ENCODE assay signal across 9 mouse cellular contexts in the genomic region with DNA sequence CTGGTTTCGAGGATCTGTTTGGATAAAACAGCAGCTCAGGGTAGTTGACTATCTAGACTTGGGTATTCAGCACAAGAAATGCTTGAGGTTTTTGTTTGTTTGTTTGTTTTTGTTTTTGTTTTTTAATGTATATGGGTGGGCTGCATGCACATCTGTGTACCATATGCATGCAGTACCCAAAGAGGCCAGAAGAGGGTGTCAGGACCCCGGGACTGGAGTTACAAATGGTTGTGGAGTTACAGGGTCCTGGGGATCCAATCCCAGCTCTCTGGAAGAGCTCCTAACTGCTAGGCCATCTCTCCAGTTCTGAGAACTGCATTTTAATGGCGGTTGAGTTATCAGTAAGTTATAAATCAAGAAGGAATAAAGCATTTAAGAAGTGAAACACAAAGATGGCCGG.
A peak's percentile ranks its signal among the peaks of the same experiment; 100 is the strongest.
DNase-seq lines count a peak whose midpoint lies in the region; ATAC-seq lines count a peak whose summit lies in the region.
"Had no signal": no experiment of that assay in that cellular context is flagged by ENCODE, and none has a peak within 500 bp of the region (broad histone marks: within the 10 kb centered on the region; RNA-seq: fewer than 3 reads in every experiment).

No protein-coding gene starts in this region.

- H3K36me3 ChIP-seq in midbrain, embryonic 14.5 days (ENCODE audit: control insufficient read depth, insufficient read depth, low read length), result no peaks in the 10 kb centered on the region
- no peaks in the 10 kb centered on the region for H3K36me3 ChIP-seq in midbrain, embryonic 16.5 days (ENCODE audit: control insufficient read depth, insufficient read depth, low read length)

- no peak overlapping the region for H3K27ac ChIP-seq in midbrain, embryonic 14.5 days (replicated peaks; ENCODE audit: low read depth, low read length)
- no peak overlapping the region for H3K27ac ChIP-seq in midbrain, embryonic 16.5 days (ENCODE audit: low read length)

- no peak overlapping the region for H3K4me3 ChIP-seq in midbrain, embryonic 14.5 days (replicated peaks; ENCODE audit: low read depth, low read length)
- no peak overlapping the region for H3K4me3 ChIP-seq in midbrain, embryonic 16.5 days (ENCODE audit: low read depth, low read length)
- H3K4me3 ChIP-seq: erythroblast, embryonic 14.5 days had no signal

- H3K4me2 ChIP-seq in midbrain, embryonic 14.5 days (ENCODE audit: low read length), result no peak overlapping the region
- no peak overlapping the region for H3K4me2 ChIP-seq in midbrain, embryonic 16.5 days (ENCODE audit: low read length)

- peak; percentile 8 for DNase-seq in gastrocnemius, postnatal 14 days
- no peak for DNase-seq in gastrocnemius, postnatal 25 days
- peak; percentile 40 for DNase-seq in midbrain, embryonic 14.5 days
- DNase-seq in cerebellum, postnatal 14 days, result peak; percentile 51 to 60
- peak; percentile 46 for DNase-seq in retina, postnatal 1 day
- no peak for DNase-seq in layer of hippocampus, adult 9-10 months (ENCODE audit: low spot score)
- DNase-seq in urinary bladder, postnatal 4 days (ENCODE audit: low spot score in 2 of 2), result no peak

- intact Hi-C loops in gastrocnemius, postnatal 14 days (cut with DNase I; ENCODE audit: low total_unique reads), result no loop called here

- no peaks in the 10 kb centered on the region for H3K4me1 ChIP-seq in midbrain, embryonic 14.5 days (ENCODE audit: control insufficient read depth, insufficient read depth, low read length)
- H3K4me1 ChIP-seq in midbrain, embryonic 16.5 days (ENCODE audit: control insufficient read depth, insufficient read depth, low read length), result no peaks in the 10 kb centered on the region

- WGBS in midbrain, embryonic 14.5 days, result 80% methylated on average over 4 of the region's 4 CpGs
- 77% methylated on average over 4 of the region's 4 CpGs for WGBS in midbrain, embryonic 16.5 days

- no peaks in the 10 kb centered on the region for H3K9me3 ChIP-seq in midbrain, embryonic 14.5 days (ENCODE audit: control insufficient read depth, low read length)
- H3K9me3 ChIP-seq in midbrain, embryonic 16.5 days (replicated peaks; ENCODE audit: control insufficient read depth, low read length, poor library complexity, severe bottlenecking), result no peaks in the 10 kb centered on the region

- no peak overlapping the region for H3K9ac ChIP-seq in midbrain, embryonic 14.5 days (replicated peaks; ENCODE audit: low read length)
- H3K9ac ChIP-seq in midbrain, embryonic 16.5 days (ENCODE audit: low read depth, low read length), result no peak overlapping the region

- ATAC-seq in midbrain, embryonic 14.5 days (ENCODE audit: low FRiP score, low TSS enrichment), result no peak
- ATAC-seq in midbrain, embryonic 16.5 days, result no peak

- no peaks in the 10 kb centered on the region for H3K27me3 ChIP-seq in midbrain, embryonic 14.5 days (ENCODE audit: control insufficient read depth, insufficient read depth, low read length)
- no peaks in the 10 kb centered on the region for H3K27me3 ChIP-seq in midbrain, embryonic 16.5 days (ENCODE audit: control insufficient read depth, insufficient read depth, low read depth, low read length)

Comparison
In these comparisons a context has a peak if more than half of its experiments do, and no peak if none do; other contexts are left out.
1. DNase-seq: peak in gastrocnemius, postnatal 14 days (single experiment), midbrain, embryonic 14.5 days (single experiment), cerebellum, postnatal 14 days (2 of 2) and retina, postnatal 1 day (single experiment); none in gastrocnemius, postnatal 25 days (single experiment), layer of hippocampus, adult 9-10 months (single experiment) and urinary bladder, postnatal 4 days (0 of 2).